17 mouse cellular contexts compared by ENCODE assay signal in the genomic region with DNA sequence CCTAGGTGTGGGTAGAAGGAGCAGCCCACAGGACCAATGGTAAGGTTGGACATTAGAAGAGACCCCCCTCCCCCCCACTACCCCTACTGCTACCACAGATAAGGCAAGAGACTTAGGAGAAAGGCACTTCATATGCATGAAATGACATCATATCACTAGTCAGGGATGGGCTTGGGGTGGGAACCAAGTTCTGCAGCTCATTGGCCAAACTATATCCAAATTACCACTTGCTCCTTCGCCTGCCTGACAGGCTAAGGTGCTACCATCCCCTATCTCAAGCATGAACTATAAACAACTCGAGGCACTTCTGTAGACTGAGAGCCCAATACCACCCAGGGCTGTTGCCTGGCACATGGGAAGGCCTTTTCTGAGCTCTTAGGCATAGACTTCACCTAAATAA.
"Had no signal": no experiment of that assay in that cellular context is flagged by ENCODE, and none has a peak within 500 bp of the region (broad histone marks: within the 10 kb centered on the region; RNA-seq: fewer than 3 reads in every experiment).

No protein-coding gene starts in this region.

- DNase-seq: lung, adult 2 months; lung, postnatal 14 days; lung, postnatal 36 days; right cerebral cortex, postnatal 14 days; thymus, adult 2 months; thymus, postnatal 25 days; thymus, postnatal 4 days had no signal

- H3K9me3 ChIP-seq: liver, embryonic 15.5 days; lung, embryonic 15.5 days; midbrain, embryonic 13.5 days; midbrain, embryonic 15.5 days; neural tube, embryonic 12.5 days; stomach, embryonic 15.5 days had no signal

- H3K27ac ChIP-seq: liver, embryonic 15.5 days; lung, embryonic 15.5 days; macrophage; midbrain, embryonic 13.5 days; midbrain, embryonic 15.5 days; neural tube, embryonic 12.5 days; stomach, embryonic 15.5 days; stomach, postnatal 0 days had no signal

- H3K4me3 ChIP-seq: liver, embryonic 15.5 days; lung, embryonic 15.5 days; midbrain, embryonic 13.5 days; midbrain, embryonic 15.5 days; neural tube, embryonic 12.5 days; stomach, embryonic 15.5 days had no signal

- H3K9ac ChIP-seq: liver, embryonic 15.5 days; lung, embryonic 15.5 days; midbrain, embryonic 13.5 days; midbrain, embryonic 15.5 days; neural tube, embryonic 12.5 days; stomach, embryonic 15.5 days had no signal

- H3K36me3 ChIP-seq: liver, embryonic 15.5 days; lung, embryonic 15.5 days; midbrain, embryonic 13.5 days; midbrain, embryonic 15.5 days; neural tube, embryonic 12.5 days; stomach, embryonic 15.5 days had no signal

- ATAC-seq: lung, postnatal 0 days; midbrain, embryonic 13.5 days; midbrain, embryonic 15.5 days had no signal

- H3K27me3 ChIP-seq: liver, embryonic 15.5 days; lung, embryonic 15.5 days; midbrain, embryonic 13.5 days; midbrain, embryonic 15.5 days; neural tube, embryonic 12.5 days; stomach, embryonic 15.5 days had no signal

- H3K4me2 ChIP-seq: liver, embryonic 15.5 days; lung, embryonic 15.5 days; midbrain, embryonic 11.5 days; midbrain, embryonic 13.5 days; midbrain, embryonic 15.5 days; neural tube, embryonic 12.5 days; stomach, embryonic 15.5 days had no signal
